Mouse (Mus musculus) heart, postnatal 0 days (tissue): ENCODE measurements around the gene Pcsk6. TPM values are rescaled to one million over a fixed set of nuclear protein-coding genes. Genes with fewer than 3 reads are reported as not detected.

ENCODE experiments used
- ATAC-seq: fragments of 200-750 bp; cut with Nextera tagmentation; 2 replicates; pipeline ENCODE4 v1.8.0; 2017; ENCODE audit warnings: low read depth, moderate number of reproducible peaks, moderate library complexity; ENCODE audit not compliant: insufficient read depth
- DNase-seq: peaks from one replicate; pipeline ENCODE4 v3.0.0-alpha.2; 2016; ENCODE audit warnings: low spot score
- H3K27ac ChIP-seq: fragments of 300-500 bp; sonication (generic); 2 replicates; pipeline ENCODE4 v1.5.1; 2014; ENCODE audit warnings: low read depth, mild to moderate bottlenecking
- H3K27me3 ChIP-seq: fragments of 300-500 bp; sonication (generic); 2 replicates; pipeline ENCODE4 v1.6.1; 2014; ENCODE audit warnings: low read length, mixed read lengths; ENCODE audit not compliant: control insufficient read depth, insufficient read depth
- H3K36me3 ChIP-seq: fragments of 300-500 bp; sonication (generic); replicated peaks from 2 replicates; pipeline ENCODE4 v1.6.1; 2014; ENCODE audit warnings: low read length, mixed read lengths; ENCODE audit not compliant: control insufficient read depth, insufficient read depth
- H3K4me1 ChIP-seq: fragments of 300-500 bp; sonication (generic); 2 replicates; pipeline ENCODE4 v1.6.1; 2014; ENCODE audit warnings: antibody characterized with exemption; ENCODE audit not compliant: control insufficient read depth, insufficient read depth
- H3K4me2 ChIP-seq: fragments of 300-500 bp; sonication (generic); 2 replicates; pipeline ENCODE4 v1.6.1; 2014; ENCODE audit warnings: low read depth, mild to moderate bottlenecking, low read length, moderate library complexity
- H3K4me3 ChIP-seq: fragments of 300-500 bp; sonication (generic); 2 replicates; pipeline ENCODE4 v1.5.1; 2014; ENCODE audit warnings: low read depth, low read length
- H3K9ac ChIP-seq: fragments of 300-500 bp; sonication (generic); replicated peaks from 2 replicates; pipeline ENCODE4 v1.6.1; 2014; ENCODE audit warnings: low read depth, low read length, mixed read lengths
- H3K9me3 ChIP-seq: fragments of 300-500 bp; sonication (generic); replicated peaks from 2 replicates; pipeline ENCODE4 v1.6.1; 2016; ENCODE audit warnings: low read length; ENCODE audit not compliant: control insufficient read depth
- CTCF ChIP-seq: IDR thresholded peaks from 2 replicates; pipeline ENCODE4 v1.5.1; 2016; ENCODE audit warnings: antibody characterized with exemption, control low read depth, low read depth
- EP300 ChIP-seq: IDR thresholded peaks from 2 replicates; pipeline ENCODE4 v1.6.1; 2016; ENCODE audit warnings: antibody characterized with exemption, low read depth
- whole genome bisulfite sequencing: fragments of 180-500 bp; shearing (Covaris S2); extraction: QIAGEN DNeasy Blood & Tissue Kit; methylation state at CpG from one replicate; pipeline ENCODE4 v1.1.7; 2014; 5-methylcytosine and 5-hydroxymethylcytosine counted together
- polyA plus RNA-seq: library from polyadenylated mRNA; unstranded; fragments of >200 nt; fragmentation: Nextera tagmentation; extraction: Ambion mirVana; gene quantifications from 2 replicates; pipeline ENCODE4 v1.2.1, GENCODE M21; 2015
- total RNA-seq: library from RNA; depleted of rRNA; stranded (reverse); fragments of >200 nt; gene quantifications from 2 replicates; pipeline ENCODE4 v1.2.3, GENCODE M21; 2014; ENCODE audit warnings: low replicate concordance

The Pcsk6 gene
- total and polyA plus RNA-seq, 2 experiments from 2014 or later: 1.7 to 8.1 TPM

- ATAC-seq (no peak), DNase-seq (no peak)
- no peaks in the 10 kb centered on the region for H3K36me3 ChIP-seq
- 76% methylated on average over 6 of the region's 6 CpGs for WGBS
- no peak overlapping the region for H3K4me2 ChIP-seq
- H3K4me3 ChIP-seq: no peak overlapping the region
- no peak overlapping the region for H3K27ac ChIP-seq
- TF ChIP-seq EP300 (no peak), CTCF (no peak)
- peaks cover 8% of the 10 kb centered on the region; the same call in 1 of the 2 replicates for H3K27me3 ChIP-seq
- no peaks in the 10 kb centered on the region for H3K9me3 ChIP-seq
- no peak overlapping the region for H3K9ac ChIP-seq
- H3K4me1 ChIP-seq: no peaks in the 10 kb centered on the region
Observed at GRCm38 (mm10) chr7:65873176-65873845, 11.8 kb downstream of the Pcsk6 start.

GRCm38 (mm10) chr7:65873902-65874301 lies 12.4 kb downstream of the Pcsk6 start:
- Histone ChIP-seq H3K4me1 (no peaks in the 10 kb centered on the region), H3K9ac (no peak overlapping the region), H3K27me3 (peaks cover 8% of the 10 kb centered on the region; the same call in 1 of the 2 replicates), H3K4me2 (no peak overlapping the region), H3K27ac (no peak overlapping the region), H3K36me3 (no peaks in the 10 kb centered on the region), H3K4me3 (no peak overlapping the region), H3K9me3 (no peaks in the 10 kb centered on the region)
- 81% methylated on average over 2 of the region's 2 CpGs for WGBS
- TF ChIP-seq EP300 (no peak), CTCF (no peak)
- ATAC-seq (no peak), DNase-seq (no peak)

GRCm38 (mm10) chr7:65876596-65876995 lies 15.1 kb downstream of the Pcsk6 start:
- DNase-seq: no peak
- no peak for ATAC-seq
- Histone ChIP-seq H3K9me3 (no peaks in the 10 kb centered on the region), H3K4me1 (peaks cover 6% of the 10 kb centered on the region; the same call in 1 of the 2 replicates), H3K9ac (no peak overlapping the region), H3K4me3 (no peak overlapping the region), H3K36me3 (no peaks in the 10 kb centered on the region), H3K27ac (no peak overlapping the region), H3K4me2 (no peak overlapping the region), H3K27me3 (no peaks in the 10 kb centered on the region)
- TF ChIP-seq CTCF: no peak
- no peak for TF ChIP-seq EP300
- 73% methylated on average over 3 of the region's 3 CpGs for WGBS

- ATAC-seq: no peak
Observed at GRCm38 (mm10) chr7:65878234-65878633, 16.7 kb downstream of the Pcsk6 start.

GRCm38 (mm10) chr7:65879330-65879729 lies 17.8 kb downstream of the Pcsk6 start:
- Histone ChIP-seq H3K4me3 (no peak overlapping the region), H3K36me3 (no peaks in the 10 kb centered on the region), H3K9me3 (no peaks in the 10 kb centered on the region)

More at GRCm38 (mm10) chr7:65878234-65878633, 16.7 kb downstream of the Pcsk6 start:
- Histone ChIP-seq H3K27me3 (no peaks in the 10 kb centered on the region), H3K4me2 (no peak overlapping the region), H3K36me3 (no peaks in the 10 kb centered on the region), H3K9me3 (no peaks in the 10 kb centered on the region), H3K9ac (no peak overlapping the region), H3K27ac (no peak overlapping the region), H3K4me1 (peaks cover 6% of the 10 kb centered on the region; the same call in 1 of the 2 replicates), H3K4me3 (no peak overlapping the region)
- no peak for DNase-seq
- WGBS: 52% methylated on average over 4 of the region's 4 CpGs
- TF ChIP-seq EP300 (no peak), CTCF (no peak)

More at GRCm38 (mm10) chr7:65879330-65879729, 17.8 kb downstream of the Pcsk6 start:
- no peak for TF ChIP-seq CTCF
- no peak for TF ChIP-seq EP300
- Histone ChIP-seq H3K27ac (no peak overlapping the region), H3K9ac (no peak overlapping the region), H3K4me1 (peaks cover 6% of the 10 kb centered on the region; the same call in 1 of the 2 replicates), H3K4me2 (no peak overlapping the region), H3K27me3 (no peaks in the 10 kb centered on the region)
- no peak for DNase-seq
- no peak for ATAC-seq
- 82% methylated on average over 9 of the region's 9 CpGs for WGBS
